Mouse (Mus musculus) MEL (cell line): ENCODE data around the gene Gmps. TPM values are rescaled to one million over a fixed set of nuclear protein-coding genes. Genes with fewer than 3 reads are reported as not detected.

Source experiments
- DNase-seq: peaks from one replicate; pipeline ENCODE4 v3.0.0; 2011; ENCODE audit warnings: low read depth, low spot score
- H3K27ac ChIP-seq: 2 replicates; pipeline ENCODE4 v1.5.1; 2012; ENCODE audit warnings: low read depth, mild to moderate bottlenecking, control low read depth, low read length, moderate library complexity; ENCODE audit not compliant: control insufficient read depth
- H3K27me3 ChIP-seq, 2 experiments: fragments of 150-350 bp in 1 of 2; sonication (generic) in 1 of 2; 2 replicates each; pipeline ENCODE4 v1.6.1; 2012; ENCODE audit warnings: low read length in 2 of 2, mild to moderate bottlenecking in 2 of 2, improper control_type of control experiment in 1 of 2, moderate library complexity in 1 of 2; ENCODE audit not compliant: insufficient read depth in 2 of 2, control insufficient read depth in 1 of 2
- H3K36me3 ChIP-seq, 2 experiments: 2 replicates each; pipeline ENCODE4 v1.6.1; 2012 to 2014; ENCODE audit warnings: low read length in 2 of 2, improper control_type of control experiment in 1 of 2, inconsistent platforms in 1 of 2, mild to moderate bottlenecking in 1 of 2; ENCODE audit not compliant: insufficient read depth in 2 of 2, control insufficient read depth in 1 of 2
- H3K4me1 ChIP-seq, 2 experiments: fragments of 150-350 bp in 1 of 2; sonication (generic) in 1 of 2; 2 replicates each; pipeline ENCODE4 v1.6.1; 2012; ENCODE audit warnings: low read length in 2 of 2, improper control_type of control experiment in 1 of 2, mild to moderate bottlenecking in 1 of 2; ENCODE audit not compliant: insufficient read depth in 2 of 2, control insufficient read depth in 1 of 2
- H3K4me3 ChIP-seq, 2 experiments: fragments of 150-350 bp in 1 of 2; sonication (generic) in 1 of 2; 2 replicates each; pipeline ENCODE4 v1.5.1; 2012; ENCODE audit warnings: low read depth in 2 of 2, low read length in 2 of 2, mild to moderate bottlenecking in 2 of 2, moderate library complexity in 2 of 2, control low read depth in 1 of 2, improper control_type of control experiment in 1 of 2; ENCODE audit not compliant: control insufficient read depth in 1 of 2, insufficient read depth in 1 of 2
- H3K79me2 ChIP-seq: 2 replicates; pipeline ENCODE4 v1.6.1; 2012; ENCODE audit warnings: mild to moderate bottlenecking, low read length, moderate library complexity; ENCODE audit not compliant: control insufficient read depth, poor library complexity, insufficient read depth
- H3K9ac ChIP-seq: 2 replicates; pipeline ENCODE4 v1.6.1; 2012; ENCODE audit warnings: low read depth, mild to moderate bottlenecking, control low read depth, low read length, moderate library complexity; ENCODE audit not compliant: control insufficient read depth, poor library complexity, severe bottlenecking
- H3K9me3 ChIP-seq: fragments of 150-350 bp; sonication (generic); replicated peaks from 2 replicates; pipeline ENCODE4 v1.6.1; 2012; ENCODE audit warnings: mild to moderate bottlenecking, low read length, improper control_type of control experiment, moderate library complexity; ENCODE audit not compliant: insufficient read depth
- CHD2 ChIP-seq: IDR thresholded peaks from 2 replicates; pipeline ENCODE4 v1.6.1; 2011; ENCODE audit warnings: low read length, improper control_type of control experiment
- ELF1 ChIP-seq: IDR thresholded peaks from 2 replicates; pipeline ENCODE4 v1.6.1; 2014; ENCODE audit warnings: low read depth, mild to moderate bottlenecking, inconsistent platforms, low read length, improper control_type of control experiment, moderate library complexity
- EP300 ChIP-seq, 2 experiments: IDR thresholded peaks; 2 replicates each; pipeline ENCODE4 v1.6.1; 2011; ENCODE audit warnings: improper control_type of control experiment in 2 of 2, low read length in 2 of 2, low read depth in 1 of 2, mild to moderate bottlenecking in 1 of 2
- GATA1 ChIP-seq: IDR thresholded peaks from 2 replicates; pipeline ENCODE4 v1.6.1; 2011; ENCODE audit warnings: low read depth, low read length, improper control_type of control experiment
- JUND ChIP-seq: IDR thresholded peaks from 2 replicates; pipeline ENCODE4 v1.6.1; 2011; ENCODE audit warnings: low read depth, mild to moderate bottlenecking, improper control_type of control experiment, low read length
- KAT2A ChIP-seq: conservative IDR thresholded peaks from 2 replicates; pipeline ENCODE4 v1.6.1; 2012; ENCODE audit warnings: low read depth, low read length, improper control_type of control experiment, inconsistent platforms
- MAFK ChIP-seq: IDR thresholded peaks from 2 replicates; pipeline ENCODE4 v1.6.1; 2011; ENCODE audit warnings: low read depth, mild to moderate bottlenecking, low read length, improper control_type of control experiment, borderline replicate concordance
- MAX ChIP-seq: IDR thresholded peaks from 2 replicates; pipeline ENCODE4 v1.6.1; 2011; ENCODE audit warnings: low read length, improper control_type of control experiment
- MAZ ChIP-seq: IDR thresholded peaks from 2 replicates; pipeline ENCODE4 v1.6.1; 2012; ENCODE audit warnings: low read depth, mild to moderate bottlenecking, inconsistent platforms, low read length, improper control_type of control experiment
- MEF2A ChIP-seq: IDR thresholded peaks from 2 replicates; pipeline ENCODE4 v1.6.1; 2014; ENCODE audit warnings: low read depth, mild to moderate bottlenecking, inconsistent platforms, low read length, improper control_type of control experiment; ENCODE audit not compliant: poor library complexity, insufficient replicate concordance, severe bottlenecking; ENCODE audit errors: extremely low read depth
- NELFE ChIP-seq: IDR thresholded peaks from 2 replicates; pipeline ENCODE4 v1.6.1; 2011; ENCODE audit warnings: low read depth, low read length, improper control_type of control experiment
- POLR2AphosphoS2 ChIP-seq: IDR thresholded peaks from 2 replicates; pipeline ENCODE4 v1.6.1; 2011; ENCODE audit warnings: low read length, improper control_type of control experiment
- RAD21 ChIP-seq: IDR thresholded peaks from 2 replicates; pipeline ENCODE4 v1.6.1; 2011; ENCODE audit warnings: mild to moderate bottlenecking, low read depth, low read length, improper control_type of control experiment
- RCOR1 ChIP-seq: IDR thresholded peaks from 2 replicates; pipeline ENCODE4 v1.6.1; 2012; ENCODE audit warnings: low read depth, mild to moderate bottlenecking, inconsistent platforms, low read length, improper control_type of control experiment
- TBP ChIP-seq: IDR thresholded peaks from 2 replicates; pipeline ENCODE4 v1.8.0; 2011; ENCODE audit warnings: low read depth, low read length, improper control_type of control experiment
- TCF12 ChIP-seq: IDR thresholded peaks from 2 replicates; pipeline ENCODE4 v1.6.1; 2014; ENCODE audit warnings: low read depth, mild to moderate bottlenecking, inconsistent platforms, low read length, improper control_type of control experiment, moderate library complexity
- ZC3H11A ChIP-seq: IDR thresholded peaks from 2 replicates; pipeline ENCODE4 v1.6.1; 2012; ENCODE audit warnings: low read depth, mild to moderate bottlenecking, inconsistent platforms, low read length, improper control_type of control experiment
- ZNF384 ChIP-seq: IDR thresholded peaks from 2 replicates; pipeline ENCODE4 v1.6.1; 2012; ENCODE audit warnings: low read depth, mild to moderate bottlenecking, inconsistent platforms, low read length, improper control_type of control experiment
- polyA plus RNA-seq, 2 experiments: library from polyadenylated mRNA; stranded (reverse) in 1 of 2; unstranded in 1 of 2; fragments of >175 nt in 1 of 2; fragments of >200 nt in 1 of 2; gene quantifications; 2 replicates each; pipeline versions ENCODE4 v1.2.1 to v1.2.4; 2012; ENCODE audit warnings: low replicate concordance in 2 of 2, low read depth in 1 of 2; ENCODE audit not compliant: insufficient read length in 2 of 2, insufficient read depth in 1 of 2, missing spikeins in 1 of 2
- total RNA-seq: library from RNA; depleted of rRNA; stranded (reverse); fragments of 300-350 nt; gene quantifications from 2 replicates; pipeline ENCODE4 v1.2.3, GENCODE M21; 2012

The Gmps gene
- total and polyA plus RNA-seq, 3 experiments: 31.6 to 59.3 (median 41.8) TPM

DNA sequence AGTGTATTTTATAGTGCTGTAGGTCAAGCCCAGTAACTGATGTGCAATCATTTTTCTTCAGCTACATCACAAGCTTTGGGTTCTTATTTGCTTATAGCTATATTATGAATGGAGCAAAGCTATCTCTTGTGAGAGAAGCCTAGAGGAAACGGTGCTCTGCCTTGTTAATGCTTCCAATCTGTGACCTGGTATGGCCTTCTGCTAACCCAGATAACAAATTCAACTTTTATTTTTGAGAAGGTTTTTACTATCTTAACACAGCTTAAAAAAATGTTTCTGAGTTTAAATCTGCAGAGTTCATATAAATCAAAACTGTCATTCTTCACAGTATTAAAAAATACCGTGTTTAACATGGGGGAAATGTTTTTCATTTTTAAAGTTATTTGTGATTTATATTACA lies 46.0 kb downstream of the Gmps start:
- Histone ChIP-seq H3K79me2 (no peaks in the 10 kb centered on the region), H3K4me3 (no peak overlapping the region), H3K9ac (no peak overlapping the region), H3K4me1 (peaks cover 0 to 8% of the 10 kb centered on the region in 2 experiments; a peak in 2 of 4 replicates), H3K27ac (no peak overlapping the region), H3K36me3 (peaks cover 3 to 18% of the 10 kb centered on the region in 2 experiments), H3K9me3 (no peaks in the 10 kb centered on the region), H3K27me3 (no peaks in the 10 kb centered on the region)
- DNase-seq: peak; percentile 19
- TF ChIP-seq JUND: no peak
- no peak for TF ChIP-seq POLR2AphosphoS2
- no peak for TF ChIP-seq NELFE
- TF ChIP-seq ZNF384: no peak
- no peak for TF ChIP-seq TBP
- no peak for TF ChIP-seq MEF2A
- TF ChIP-seq MAZ: no peak
- TF ChIP-seq TCF12: peak; percentile 54; the same call in 1 of the 2 replicates
- TF ChIP-seq ZC3H11A: no peak
- no peak for TF ChIP-seq RAD21
- TF ChIP-seq KAT2A: no peak
- TF ChIP-seq RCOR1: peak; percentile 70; the same call in 1 of the 2 replicates
- TF ChIP-seq MAFK: no peak

GRCm38 (mm10) chr3:64029846-64030245 lies 53.9 kb downstream of the Gmps start:
- no peak overlapping the region for H3K4me3 ChIP-seq
- H3K27ac ChIP-seq: peak overlapping the region; percentile 60; the same call in 1 of the 2 replicates
- H3K79me2 ChIP-seq: no peaks in the 10 kb centered on the region
- H3K27me3 ChIP-seq: no peaks in the 10 kb centered on the region
- peaks cover 0 to 2% of the 10 kb centered on the region in 2 experiments; a peak in 1 of 4 replicates for H3K36me3 ChIP-seq
- TF ChIP-seq CHD2 (no peak), POLR2AphosphoS2 (no peak), MAX (no peak), RAD21 (no peak), KAT2A (no peak), TCF12 (peak; percentile 45; the same call in 1 of the 2 replicates), EP300 (IDR thresholded peaks at IDR 0.05; ENCODE audit: low read depth in 1 of 2, low read length in 2 of 2) (peak; percentile 42 to 82; a peak in 3 of 4 replicates), GATA1 (peak; percentile 53), RCOR1 (0 out of 2 replicates have a peak, but pooled peaks have one; percentile 13), ELF1 (no peak)
- H3K9me3 ChIP-seq: no peaks in the 10 kb centered on the region
- no peak overlapping the region for H3K9ac ChIP-seq
- peaks cover 2 to 3% of the 10 kb centered on the region in 2 experiments; a peak in 2 of 4 replicates for H3K4me1 ChIP-seq
- peak; percentile 46 for DNase-seq
